Mouse (Mus musculus): ENCODE results near the gene Ppp1r8.

Ppp1r8 gene

DNA sequence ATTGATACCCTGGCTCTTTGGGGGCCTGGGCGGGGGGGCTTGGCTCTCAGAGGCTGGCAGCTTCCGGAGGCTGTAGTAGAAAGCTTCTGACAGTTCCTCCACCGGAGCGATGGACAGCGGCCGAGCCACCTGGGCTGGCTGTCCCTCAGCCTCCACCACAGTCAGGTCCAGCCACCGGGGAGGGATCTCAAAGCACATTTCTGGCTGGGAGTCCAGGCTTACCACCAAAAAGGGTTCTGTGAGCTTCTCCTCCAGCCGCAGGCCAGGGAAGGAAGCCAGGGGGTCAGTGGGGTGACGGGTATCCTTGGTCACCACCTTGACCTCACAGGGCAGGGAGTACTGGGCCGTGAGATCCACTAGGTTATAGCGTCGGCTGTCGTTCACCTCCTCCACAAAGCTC is 57.7 kb downstream of the Ppp1r8 start:
- DNase-seq (ENCODE audit: extremely low read depth, insufficient read length, low spot score): no peak

DNA sequence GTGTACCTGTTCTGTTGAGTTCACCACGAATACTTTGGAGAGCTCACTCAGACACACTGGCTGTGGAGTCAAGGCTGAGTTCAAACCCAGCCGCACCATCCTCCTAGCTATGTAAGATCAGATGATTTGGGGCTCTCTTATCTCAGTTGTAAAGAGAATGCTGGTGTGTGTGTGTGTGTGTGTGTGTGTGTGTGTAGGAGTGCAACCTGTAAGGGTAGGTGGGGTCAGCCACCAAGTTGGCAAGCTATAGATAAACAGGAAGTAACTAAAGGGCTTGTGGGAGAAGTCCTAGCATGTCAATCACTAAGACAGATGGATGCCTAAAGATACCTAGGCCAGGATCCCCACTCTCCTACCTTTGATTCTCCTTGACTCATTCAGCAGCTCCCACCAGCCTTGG is 59.2 kb downstream of the Ppp1r8 start:
- no peak for DNase-seq (ENCODE audit: extremely low read depth, insufficient read length, low spot score)

DNA sequence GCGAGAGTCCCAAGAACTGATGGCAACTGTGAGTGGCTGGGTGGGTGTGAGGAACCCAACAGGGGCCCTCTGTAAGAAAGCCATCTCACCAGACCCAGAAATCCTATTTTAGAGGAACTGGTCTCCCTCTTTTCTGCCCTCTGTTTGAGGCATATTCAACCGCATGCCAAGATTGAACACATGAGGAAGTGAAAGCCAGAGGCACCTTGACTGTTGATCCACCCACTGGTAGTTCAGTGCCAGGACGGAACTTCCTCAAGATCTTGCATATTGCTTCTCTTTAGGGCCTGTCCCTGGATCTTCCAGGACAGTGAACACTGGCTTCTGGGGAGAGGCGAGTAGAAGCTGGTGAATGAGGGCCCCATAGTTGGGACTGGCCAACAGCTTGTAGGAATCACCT is 62.7 kb downstream of the Ppp1r8 start:
- no peak for DNase-seq (ENCODE audit: extremely low read depth, insufficient read length, low spot score)

DNA sequence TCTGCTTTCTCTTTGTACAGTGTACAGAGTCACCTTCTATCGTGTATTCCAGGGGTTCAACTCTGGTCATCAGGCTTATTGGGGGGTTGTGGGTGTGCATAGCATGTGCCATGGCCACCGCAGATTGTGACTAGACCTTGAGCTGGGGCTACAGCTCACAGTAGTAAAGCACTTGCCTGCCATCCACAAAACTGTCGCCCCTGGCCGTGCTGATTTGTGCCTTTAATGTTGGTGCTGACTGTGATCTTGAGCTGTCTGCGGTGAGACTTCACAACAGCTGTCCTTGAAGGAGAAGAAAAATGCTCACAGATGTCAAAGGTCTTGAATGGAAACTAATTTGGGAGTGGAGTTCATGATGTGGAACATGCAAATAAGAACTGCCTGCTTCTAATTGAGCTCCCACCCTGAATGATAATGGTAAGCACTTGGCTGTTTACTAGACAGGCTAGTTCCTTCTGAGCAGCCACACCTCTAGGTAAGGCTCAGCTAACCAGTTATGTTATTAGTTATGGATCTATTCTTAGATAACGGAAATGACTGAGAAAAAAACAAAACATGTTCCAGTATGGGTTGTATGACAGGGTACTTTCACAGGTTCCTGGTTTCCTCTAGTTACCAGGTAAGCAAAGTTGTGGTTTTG is 64.3 kb downstream of the Ppp1r8 start:
- no peak for DNase-seq (ENCODE audit: extremely low read depth, insufficient read length, low spot score)
